Mouse (Mus musculus): ENCODE results near the gene Lsm6. TPM values are rescaled to one million over a fixed set of nuclear protein-coding genes. Genes with fewer than 3 reads are reported as not detected.
"Not testable (repeated sequence)": the region's sequence is repeated elsewhere in the genome, so short reads cannot be mapped to it uniquely, and the experiment has no call there.

The Lsm6 gene
- total RNA-seq, 2 experiments from 2014 or later: 75.0 to 107 TPM

GRCm38 (mm10) chr8:78824515-78824914, 3.6 kb upstream of the Lsm6 start:
- H3K4me3 ChIP-seq: no peak overlapping the region
- no peak for TF ChIP-seq CTCF (IDR thresholded peaks at IDR 0.05)
- intact Hi-C loops (cut with DNase I): loop anchor here (5.0 kb wide), 1 partner anchor 317 kb away; the partner anchor contains the start of genes Rbmxl1 and Slc10a7
- DNase-seq: no peak
- H3K27ac ChIP-seq: no peak overlapping the region

- intact Hi-C loops (cut with DNase I): loop anchor here (5.0 kb wide), 2 partner anchors 207 to 313 kb away; partner anchors contain the start of genes Rbmxl1, Slc10a7 and Zfp827
- DNase-seq: not testable (repeated sequence)
- Histone ChIP-seq H3K4me3 (peak overlapping the region; percentile 88), H3K27ac (peak overlapping the region; percentile 92)
Measured at GRCm38 (mm10) chr8:78819973-78820372, 967 bp downstream of the Lsm6 start.

- Histone ChIP-seq H3K4me3 (no peak overlapping the region), H3K27ac (no peak overlapping the region)
- intact Hi-C loops (cut with DNase I): loop anchor here (5.0 kb wide), 2 partner anchors 72 to 213 kb away; partner anchors contain the start of gene Zfp827
- no peak for TF ChIP-seq CTCF (IDR thresholded peaks at IDR 0.05)
- no peak for DNase-seq
Measured at GRCm38 (mm10) chr8:78814743-78815142, 6.2 kb downstream of the Lsm6 start.

GRCm38 (mm10) chr8:78813021-78813420, 7.9 kb downstream of the Lsm6 start:
- peak; percentile 63 for DNase-seq
- peak overlapping the region; percentile 71 for H3K4me3 ChIP-seq

GRCm38 (mm10) chr8:78812446-78812845, 8.5 kb downstream of the Lsm6 start:
- intact Hi-C loops (cut with DNase I): loop anchor here (5.0 kb wide), 1 partner anchor 70 kb away; no protein-coding TSS in a partner anchor
- H3K27ac ChIP-seq: peak overlapping the region; percentile 89
- DNase-seq: peak; percentile 23
- H3K4me3 ChIP-seq: peak overlapping the region; percentile 71
- no peak for TF ChIP-seq CTCF (IDR thresholded peaks at IDR 0.05)

More at GRCm38 (mm10) chr8:78813021-78813420, 7.9 kb downstream of the Lsm6 start:
- peak overlapping the region; percentile 89 for H3K27ac ChIP-seq
- intact Hi-C loops (cut with DNase I): loop anchor here (5.0 kb wide), 1 partner anchor 71 kb away; no protein-coding TSS in a partner anchor
- TF ChIP-seq CTCF (IDR thresholded peaks at IDR 0.05): no peak

- DNase-seq: no peak
- Histone ChIP-seq H3K4me3 (peak overlapping the region; percentile 71), H3K27ac (peak overlapping the region; percentile 89)
- intact Hi-C loops (cut with DNase I): loop anchor here (5.0 kb wide), 1 partner anchor 69 kb away; no protein-coding TSS in a partner anchor
- TF ChIP-seq CTCF (IDR thresholded peaks at IDR 0.05): no peak
Measured at GRCm38 (mm10) chr8:78811748-78812147, 9.2 kb downstream of the Lsm6 start.

- no peak for TF ChIP-seq CTCF (IDR thresholded peaks at IDR 0.05)
Measured at GRCm38 (mm10) chr8:78810207-78810675, 10.7 kb downstream of the Lsm6 start.

GRCm38 (mm10) chr8:78809454-78810206, 11.3 kb downstream of the Lsm6 start:
- Histone ChIP-seq H3K27ac (no peak overlapping the region), H3K4me3 (no peak overlapping the region)
- no peak for DNase-seq
- no peak for TF ChIP-seq CTCF (IDR thresholded peaks at IDR 0.05)
- intact Hi-C loops (cut with DNase I): loop anchor here (5.0 kb wide), 1 partner anchor 67 kb away; no protein-coding TSS in a partner anchor

More at GRCm38 (mm10) chr8:78810207-78810675, 10.7 kb downstream of the Lsm6 start:
- Histone ChIP-seq H3K27ac (no peak overlapping the region), H3K4me3 (no peak overlapping the region; the same call in 1 of the 2 replicates)
- no peak for DNase-seq
- intact Hi-C loops (cut with DNase I): loop anchor here (5.0 kb wide), 1 partner anchor 68 kb away; no protein-coding TSS in a partner anchor

GRCm38 (mm10) chr8:78808888-78809287, 12.1 kb downstream of the Lsm6 start:
- TF ChIP-seq CTCF (IDR thresholded peaks at IDR 0.05): no peak
- intact Hi-C loops (cut with DNase I): no loop called here
- DNase-seq: no peak
- Histone ChIP-seq H3K4me3 (no peak overlapping the region), H3K27ac (no peak overlapping the region)

GRCm38 (mm10) chr8:78808439-78808838, 12.5 kb downstream of the Lsm6 start:
- DNase-seq: no peak
- intact Hi-C loops (cut with DNase I): no loop called here
- TF ChIP-seq CTCF (IDR thresholded peaks at IDR 0.05): no peak
- Histone ChIP-seq H3K4me3 (no peak overlapping the region), H3K27ac (no peak overlapping the region)

- H3K27ac ChIP-seq: no peak overlapping the region
- no peak for TF ChIP-seq CTCF (IDR thresholded peaks at IDR 0.05)
- DNase-seq: no peak
- intact Hi-C loops (cut with DNase I): no loop called here
- no peak overlapping the region for H3K4me3 ChIP-seq
Measured at GRCm38 (mm10) chr8:78807283-78807682, 13.7 kb downstream of the Lsm6 start.

- TF ChIP-seq CTCF (IDR thresholded peaks at IDR 0.05): no peak
- intact Hi-C loops (cut with DNase I): no loop called here
- no peak overlapping the region for H3K4me3 ChIP-seq
- H3K27ac ChIP-seq: no peak overlapping the region
- DNase-seq: no peak
Measured at GRCm38 (mm10) chr8:78806006-78806405, 14.9 kb downstream of the Lsm6 start.

GRCm38 (mm10) chr8:78801201-78801600, 19.7 kb downstream of the Lsm6 start:
- H3K27ac ChIP-seq: no peak overlapping the region
- H3K4me3 ChIP-seq: no peak overlapping the region
- no peak for TF ChIP-seq CTCF (IDR thresholded peaks at IDR 0.05)
- no peak for DNase-seq
- intact Hi-C loops (cut with DNase I): no loop called here
